Mouse (Mus musculus) embryonic facial prominence, embryonic 14.5 days (tissue): ENCODE data around the gene Prkar2a. TPM values are rescaled to one million over a fixed set of nuclear protein-coding genes. Genes with fewer than 3 reads are reported as not detected.
"Not testable (repeated sequence)": the region's sequence is repeated elsewhere in the genome, so short reads cannot be mapped to it uniquely, and the experiment has no call there.

Experiments used
- ATAC-seq: fragments of 200-750 bp; cut with Nextera tagmentation; 2 replicates; pipeline ENCODE4 v1.8.0; 2017; ENCODE audit warnings: low read depth, moderate number of reproducible peaks, moderate TSS enrichment
- DNase-seq: peaks from one replicate; pipeline ENCODE4 v3.0.0-alpha.2; 2015; ENCODE audit warnings: low spot score
- H3K27ac ChIP-seq: fragments of 300-500 bp; sonication (generic); replicated peaks from 2 replicates; pipeline ENCODE4 v1.5.1; 2014; ENCODE audit warnings: low read depth, mild to moderate bottlenecking, low read length, moderate library complexity
- H3K27me3 ChIP-seq: fragments of 300-500 bp; sonication (generic); replicated peaks from 2 replicates; pipeline ENCODE4 v1.6.1; 2014; ENCODE audit warnings: low read length; ENCODE audit not compliant: control insufficient read depth, insufficient read depth
- H3K36me3 ChIP-seq: fragments of 300-500 bp; sonication (generic); 2 replicates; pipeline ENCODE4 v1.6.1; 2014; ENCODE audit warnings: low read length, mixed read lengths; ENCODE audit not compliant: control insufficient read depth, insufficient read depth
- H3K4me1 ChIP-seq: fragments of 300-500 bp; sonication (generic); 2 replicates; pipeline ENCODE4 v1.6.1; 2014; ENCODE audit warnings: antibody characterized with exemption, low read length; ENCODE audit not compliant: control insufficient read depth, insufficient read depth
- H3K4me2 ChIP-seq: fragments of 300-500 bp; sonication (generic); 2 replicates; pipeline ENCODE4 v1.6.1; 2014; ENCODE audit warnings: low read depth, mild to moderate bottlenecking, low read length, moderate library complexity, mixed read lengths
- H3K4me3 ChIP-seq: fragments of 300-500 bp; sonication (generic); 2 replicates; pipeline ENCODE4 v1.5.1; 2014; ENCODE audit warnings: low read depth, mild to moderate bottlenecking, low read length
- H3K9ac ChIP-seq: fragments of 300-500 bp; sonication (generic); 2 replicates; pipeline ENCODE4 v1.6.1; 2014; ENCODE audit warnings: low read depth, mild to moderate bottlenecking, low read length, moderate library complexity, mixed read lengths
- H3K9me3 ChIP-seq: fragments of 300-500 bp; sonication (generic); 2 replicates; pipeline ENCODE4 v1.6.1; 2016; ENCODE audit warnings: low read length; ENCODE audit not compliant: control insufficient read depth
- WGBS: fragments of 180-500 bp; shearing (Covaris S2); extraction: QIAGEN DNeasy Blood & Tissue Kit; methylation state at CpG from one replicate; pipeline ENCODE4 v1.1.7; 2014; 5-methylcytosine and 5-hydroxymethylcytosine counted together
- polyA plus RNA-seq: library from polyadenylated mRNA; unstranded; fragments of >200 nt; fragmentation: Nextera tagmentation; extraction: Ambion mirVana; gene quantifications from 2 replicates; pipeline ENCODE4 v1.2.1, GENCODE M21; 2014

Prkar2a gene
- 35.3 and 36.0 TPM in 2 replicates for polyA plus RNA-seq

DNA sequence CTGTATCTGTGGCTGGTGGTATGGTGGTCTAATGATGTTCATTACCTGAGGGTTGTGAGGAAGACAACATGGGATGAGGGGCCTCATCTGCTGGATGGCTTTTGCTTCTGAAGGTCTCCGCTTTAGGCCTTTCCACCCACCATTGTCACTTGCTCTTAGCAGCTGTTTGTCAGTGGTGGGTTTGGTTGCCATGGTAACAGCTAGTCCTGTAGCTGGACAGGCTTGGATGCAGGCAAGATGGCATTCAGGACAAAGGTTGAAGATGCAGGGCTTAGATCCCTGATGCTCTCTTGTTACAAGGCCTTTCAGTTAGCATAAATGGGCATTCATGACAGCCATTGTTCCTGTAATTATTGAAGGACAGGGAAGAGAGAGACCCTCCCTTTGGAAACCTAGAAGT lies at the start of gene Prkar2a:
Prkar2a (plus strand) TSS at position 209 of the 400 bp plus-strand sequence.
- H3K4me2 ChIP-seq, result no peak within 1 kb of the TSS
- H3K36me3 ChIP-seq, result 0 out of 2 replicates have a peak, but pooled peaks cover 13% of the 10 kb centered on the region
- H3K4me1 ChIP-seq, result peaks cover 11% of the 10 kb centered on the region
- WGBS, result 91% methylated on average over 1 of the region's 1 CpGs
- no peaks in the 10 kb centered on the region for H3K27me3 ChIP-seq
- no peak within 1 kb of the TSS for H3K27ac ChIP-seq
- peak; percentile 29 for DNase-seq
- H3K4me3 ChIP-seq, result no peak within 1 kb of the TSS
- no peaks in the 10 kb centered on the region for H3K9me3 ChIP-seq
- ATAC-seq, result no peak
- H3K9ac ChIP-seq, result no peak within 1 kb of the TSS

DNA sequence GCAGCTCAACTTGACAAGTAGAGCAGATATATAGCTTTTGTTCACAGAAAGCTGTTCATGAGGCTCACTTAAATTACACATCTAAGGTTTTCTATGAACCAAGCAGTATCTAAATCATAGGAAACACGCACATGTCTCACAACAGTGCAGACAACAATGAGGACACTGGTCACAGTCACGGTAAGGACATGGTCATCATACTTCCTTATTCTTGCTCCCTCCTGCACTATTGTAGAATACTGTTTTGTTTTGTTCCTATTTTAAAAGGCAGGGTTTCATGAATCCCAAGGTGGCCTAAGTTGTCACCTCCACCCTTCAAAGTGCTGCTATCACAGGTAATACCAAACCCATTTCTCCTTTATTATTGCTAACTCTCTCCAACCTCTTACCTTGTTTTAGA lies 49.3 kb upstream of the Prkar2a start:
- 90% methylated on average over 2 of the region's 2 CpGs for WGBS
- no peak for ATAC-seq
- Histone ChIP-seq H3K9ac (no peak overlapping the region), H3K36me3 (peaks cover 32% of the 10 kb centered on the region), H3K4me3 (no peak overlapping the region), H3K9me3 (no peaks in the 10 kb centered on the region), H3K4me1 (no peaks in the 10 kb centered on the region), H3K27ac (no peak overlapping the region), H3K27me3 (no peaks in the 10 kb centered on the region), H3K4me2 (no peak overlapping the region)
- no peak for DNase-seq

DNA sequence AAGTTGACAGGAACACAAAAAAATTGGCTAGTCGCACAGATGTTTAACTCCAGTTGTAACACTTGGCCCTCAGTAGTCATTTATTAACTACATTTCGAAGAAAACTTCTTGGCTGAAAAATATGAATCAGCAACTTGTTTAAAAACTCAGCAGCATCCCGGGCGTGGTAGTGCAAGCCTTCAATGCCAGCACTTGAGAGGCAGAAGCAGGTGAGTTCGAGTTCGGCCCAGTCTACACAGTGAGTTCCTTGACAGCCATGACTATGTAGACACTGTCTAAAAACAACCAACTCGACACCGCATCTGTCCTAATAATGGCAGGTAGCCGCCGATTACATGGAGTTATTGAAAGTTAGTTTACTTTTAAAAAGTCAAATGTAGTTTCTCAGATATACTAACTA lies 40.9 kb upstream of the Prkar2a start:
- WGBS, result 39% methylated on average over 10 of the region's 10 CpGs

DNA sequence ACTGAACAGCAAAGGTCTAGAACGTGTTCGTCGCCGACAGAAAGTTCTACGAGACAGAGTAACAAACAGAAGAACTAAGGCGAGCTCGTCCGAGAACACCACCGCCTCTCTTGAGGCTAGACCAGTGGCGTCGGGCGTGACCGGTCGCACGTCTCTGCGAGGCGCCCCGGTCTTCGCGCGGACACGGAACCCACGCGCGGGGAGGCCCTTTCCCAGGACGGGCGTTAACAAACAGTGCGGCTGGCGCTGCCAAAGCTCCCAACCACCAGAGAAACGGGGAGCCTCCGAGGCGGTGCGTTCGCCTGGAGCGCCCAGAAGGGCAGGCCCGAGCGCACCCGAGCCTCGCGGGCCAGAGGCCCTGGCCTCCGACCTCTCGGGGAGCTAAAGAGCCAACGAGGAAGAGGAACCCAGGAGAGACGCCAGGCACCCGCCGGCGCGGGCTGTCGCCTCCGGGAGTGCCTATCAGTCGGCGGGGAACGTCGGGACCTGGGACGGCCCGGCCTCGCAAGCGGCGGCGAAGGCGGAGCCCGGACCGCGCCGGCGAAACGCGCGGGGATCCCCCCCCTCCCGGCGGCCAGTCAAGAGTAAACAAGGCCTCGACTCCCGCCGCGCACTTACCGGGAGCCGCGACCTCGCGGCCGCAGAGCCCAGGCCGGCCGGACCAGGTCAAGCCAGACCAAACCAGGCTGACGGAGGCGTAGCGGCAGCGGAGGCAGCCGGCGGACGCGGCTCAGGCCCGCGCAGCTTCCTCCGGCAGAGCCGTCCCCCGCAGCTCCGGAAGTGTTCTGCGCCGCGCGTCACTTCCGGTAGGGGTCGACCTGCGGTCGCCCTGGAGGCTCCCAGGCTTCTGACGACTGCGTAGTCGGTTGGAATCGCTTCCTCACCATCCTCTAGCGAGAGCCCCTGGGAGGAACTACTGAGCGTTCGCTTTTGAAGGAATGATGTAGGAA lies 40.2 kb upstream of the Prkar2a start, which contains the start of gene Arih2:
Arih2 (minus strand) TSS at position 776 of the 950 bp plus-strand sequence.
- WGBS, result under 1% methylated on average over 56 of the region's 112 CpGs
- peak; percentile 98 for ATAC-seq
- Histone ChIP-seq H3K4me1 (peaks cover 11% of the 10 kb centered on the region; the same call in 1 of the 2 replicates), H3K9ac (peak within 1 kb of the TSS; percentile 94), H3K27me3 (no peaks in the 10 kb centered on the region), H3K27ac (peak within 1 kb of the TSS; percentile 92), H3K4me2 (peak within 1 kb of the TSS; percentile 81), H3K36me3 (no peaks in the 10 kb centered on the region), H3K9me3 (no peaks in the 10 kb centered on the region), H3K4me3 (peak within 1 kb of the TSS; percentile 98)
- peak; percentile 97 for DNase-seq

More for the DNA sequence above, 40.9 kb upstream of the Prkar2a start:
- peak overlapping the region; percentile 98 for H3K4me3 ChIP-seq
- no peak for DNase-seq
- no peak for ATAC-seq
- H3K36me3 ChIP-seq, result peaks cover 4% of the 10 kb centered on the region; the same call in 1 of the 2 replicates
- no peaks in the 10 kb centered on the region for H3K9me3 ChIP-seq
- H3K27me3 ChIP-seq, result no peaks in the 10 kb centered on the region
- peaks cover 11% of the 10 kb centered on the region; the same call in 1 of the 2 replicates for H3K4me1 ChIP-seq
- peak overlapping the region; percentile 94 for H3K9ac ChIP-seq
- H3K4me2 ChIP-seq, result peak overlapping the region; percentile 81
- H3K27ac ChIP-seq, result peak overlapping the region; percentile 92; the same call in 1 of the 2 replicates

DNA sequence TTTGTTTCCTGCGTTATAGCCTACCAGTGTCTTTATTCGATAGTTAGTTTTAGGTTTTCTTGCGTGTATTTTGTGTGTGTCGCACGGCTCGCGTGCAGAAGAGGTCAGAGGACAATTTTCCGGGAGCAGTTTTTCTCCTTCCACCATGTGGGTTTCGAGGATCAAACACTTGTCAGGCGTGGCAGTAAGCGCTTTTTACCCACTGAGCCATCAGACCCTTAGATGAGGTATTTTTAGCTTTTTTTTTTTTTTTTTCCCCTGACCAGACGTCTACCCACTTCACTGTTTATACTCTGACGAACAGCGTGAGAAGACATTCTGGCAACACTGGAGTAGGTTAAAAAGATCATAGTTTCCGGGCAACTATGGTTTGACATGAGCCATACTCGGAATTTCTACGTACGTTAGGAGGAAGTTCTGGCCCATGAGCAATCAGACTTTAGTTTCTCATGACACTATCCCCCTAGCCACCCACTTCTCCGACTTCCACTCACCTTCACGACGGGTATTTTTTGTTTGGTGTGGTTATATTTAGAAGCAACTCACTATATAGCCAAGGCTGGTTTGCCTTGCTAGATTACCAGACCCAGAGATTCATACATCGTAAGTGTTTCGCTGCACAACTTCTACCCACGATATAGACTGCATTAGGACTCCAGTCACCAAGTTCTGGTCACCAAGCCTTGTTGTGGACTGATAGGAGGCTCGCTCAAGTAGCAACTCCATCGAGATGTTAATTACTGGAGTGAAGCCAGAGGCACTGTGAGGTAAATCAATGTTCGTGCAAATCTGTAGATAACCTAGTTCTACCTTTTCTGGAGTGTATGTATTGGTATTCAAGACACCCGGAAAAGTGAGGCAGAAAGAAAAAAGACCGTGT lies 39.3 kb upstream of the Prkar2a start:
- no peaks in the 10 kb centered on the region for H3K36me3 ChIP-seq
- 29% methylated on average over 29 of the region's 29 CpGs for WGBS
- H3K4me2 ChIP-seq, result peak overlapping the region; percentile 81
- H3K27me3 ChIP-seq, result no peaks in the 10 kb centered on the region
- DNase-seq (no peak), ATAC-seq (peak; percentile 28; the same call in 1 of the 2 replicates)
- peak overlapping the region; percentile 92 for H3K27ac ChIP-seq
- H3K9me3 ChIP-seq, result no peaks in the 10 kb centered on the region
- peaks cover 11% of the 10 kb centered on the region; the same call in 1 of the 2 replicates for H3K4me1 ChIP-seq
- H3K4me3 ChIP-seq, result peak overlapping the region; percentile 98
- H3K9ac ChIP-seq, result peak overlapping the region; percentile 94

DNA sequence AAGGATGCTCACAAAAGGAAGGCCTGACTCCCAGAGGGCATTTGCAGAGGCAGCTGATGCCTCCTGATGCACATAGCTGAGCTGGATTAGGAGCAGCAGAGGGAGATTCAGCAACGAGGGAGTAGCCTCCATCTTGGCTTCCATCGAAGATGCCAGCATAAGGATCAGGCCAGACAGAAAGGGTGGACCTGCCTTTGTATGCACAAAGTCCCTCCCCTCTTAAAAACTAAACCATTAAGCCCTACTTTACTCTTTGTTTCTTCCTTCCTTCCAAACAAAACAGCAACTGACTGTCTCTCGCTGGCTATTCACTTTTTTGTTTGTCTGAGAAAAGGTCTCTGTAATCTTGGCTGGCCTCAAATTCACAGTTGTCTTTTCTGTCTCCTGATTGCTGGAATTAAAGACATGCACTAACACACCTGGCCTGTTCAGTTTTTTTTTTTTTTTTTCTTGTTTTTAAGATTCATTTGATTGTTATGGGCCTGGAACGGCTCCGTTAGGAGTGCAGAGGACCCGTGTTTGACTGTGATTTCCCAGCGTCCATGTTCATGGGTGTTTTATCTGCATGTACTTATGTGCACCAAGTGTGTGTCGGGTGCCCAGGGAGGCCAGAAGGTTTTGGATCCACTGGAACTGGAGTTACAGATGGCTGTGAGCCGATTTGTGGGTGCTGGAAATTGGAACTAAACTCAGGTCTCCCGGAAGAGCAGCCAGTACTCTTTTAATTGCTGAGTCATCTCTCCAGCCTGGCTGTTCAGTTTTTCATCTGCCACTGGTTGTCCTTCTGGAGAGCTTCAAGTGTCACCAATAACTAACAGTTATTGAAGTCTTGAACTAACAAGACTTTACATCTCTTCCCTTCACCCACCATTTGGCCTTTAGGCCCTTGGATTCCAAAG lies 34.3 kb upstream of the Prkar2a start:
- Histone ChIP-seq H3K4me3 (no peak overlapping the region), H3K9ac (no peak overlapping the region), H3K27me3 (no peaks in the 10 kb centered on the region), H3K36me3 (no peaks in the 10 kb centered on the region), H3K9me3 (no peaks in the 10 kb centered on the region), H3K27ac (no peak overlapping the region), H3K4me2 (no peak overlapping the region), H3K4me1 (0 out of 2 replicates have a peak, but pooled peaks cover 1% of the 10 kb centered on the region)
- 75% methylated on average over 10 of the region's 10 CpGs for WGBS
- ATAC-seq, result no peak
- DNase-seq, result no peak

DNA sequence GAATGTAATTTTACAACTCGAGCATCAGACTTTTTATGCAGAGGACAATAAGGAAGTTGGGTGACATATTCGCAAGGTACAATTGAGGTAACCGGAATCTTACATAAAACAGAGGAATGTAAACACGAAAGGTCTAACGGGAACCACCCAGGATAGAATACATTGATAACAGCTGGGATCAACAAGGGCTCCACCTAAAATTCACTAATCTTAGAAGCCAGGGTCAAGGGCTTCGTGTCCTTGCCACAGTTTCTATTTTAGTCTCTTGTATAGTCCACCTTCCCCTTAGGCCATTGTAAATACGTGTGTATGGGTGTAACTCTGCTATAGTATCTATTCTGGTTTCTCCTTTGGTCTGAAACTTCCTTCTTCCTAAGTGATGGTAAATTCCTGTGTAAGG lies 33.2 kb upstream of the Prkar2a start:
- 74% methylated on average over 7 of the region's 7 CpGs for WGBS
- H3K4me1 ChIP-seq, H3K27me3 ChIP-seq, H3K4me2 ChIP-seq, H3K27ac ChIP-seq, ATAC-seq, H3K4me3 ChIP-seq, H3K36me3 ChIP-seq, H3K9me3 ChIP-seq, H3K9ac ChIP-seq, DNase-seq: not testable (repeated sequence)
